Mouse (Mus musculus): ENCODE data around the gene 4930402F06Rik. TPM values are rescaled to one million over a fixed set of nuclear protein-coding genes. Genes with fewer than 3 reads are reported as not detected.

4930402F06Rik gene
- polyA plus RNA-seq, 2 experiments = not detected

DNA sequence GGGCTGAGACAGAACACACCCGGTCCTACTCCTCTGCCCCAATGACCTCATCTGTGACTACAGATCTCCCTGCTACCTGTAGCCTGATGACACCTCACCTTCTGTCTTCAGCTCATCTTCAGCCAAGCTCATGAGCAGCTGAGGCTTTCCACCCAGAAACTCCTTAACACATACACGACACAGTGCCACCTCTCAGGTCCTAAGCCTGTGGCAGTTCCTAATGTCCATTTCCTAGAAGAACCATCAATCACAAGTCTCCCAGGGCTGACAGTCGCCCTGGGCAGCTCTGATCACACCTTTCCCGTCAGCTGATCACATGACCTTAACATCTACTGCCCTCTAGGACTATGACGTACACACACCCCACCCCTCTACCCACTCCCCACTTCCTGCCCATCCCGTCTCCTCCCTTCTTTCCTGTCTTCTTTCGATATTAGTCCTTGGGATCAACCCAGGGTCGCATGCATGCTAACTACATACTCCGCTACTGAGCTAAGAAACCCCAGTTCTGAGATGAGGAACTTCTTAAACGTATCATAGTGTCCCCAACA is 14.7 kb upstream of the 4930402F06Rik start:
- Histone ChIP-seq H3K4me1 (ENCODE audit: control insufficient read depth, insufficient read depth, low read length) (no peaks in the 10 kb centered on the region), H3K36me3 (ENCODE audit: control insufficient read depth, insufficient read depth, low read length) (0 out of 2 replicates have a peak, but pooled peaks cover 2% of the 10 kb centered on the region), H3K27ac (replicated peaks; ENCODE audit: low read depth, low read length) (no peak overlapping the region), H3K27me3 (ENCODE audit: control insufficient read depth, insufficient read depth, low read length) (no peaks in the 10 kb centered on the region), H3K9me3 (ENCODE audit: control insufficient read depth, low read length) (no peaks in the 10 kb centered on the region), H3K4me3 (replicated peaks; ENCODE audit: low read length) (no peak overlapping the region), H3K9ac (ENCODE audit: low read depth, low read length, severe bottlenecking) (no peak overlapping the region), H3K4me2 (replicated peaks; ENCODE audit: low read depth, low read length, severe bottlenecking) (no peak overlapping the region)
- TF ChIP-seq POLR2A (IDR thresholded peaks at IDR 0.05; ENCODE audit: borderline replicate concordance, extremely low read depth, insufficient read depth, insufficient read length) = no peak
- 67% methylated on average over 10 of the region's 10 CpGs for WGBS
- ATAC-seq (ENCODE audit: low FRiP score, low read depth) (no peak), DNase-seq (ENCODE audit: low spot score) (no peak)

DNA sequence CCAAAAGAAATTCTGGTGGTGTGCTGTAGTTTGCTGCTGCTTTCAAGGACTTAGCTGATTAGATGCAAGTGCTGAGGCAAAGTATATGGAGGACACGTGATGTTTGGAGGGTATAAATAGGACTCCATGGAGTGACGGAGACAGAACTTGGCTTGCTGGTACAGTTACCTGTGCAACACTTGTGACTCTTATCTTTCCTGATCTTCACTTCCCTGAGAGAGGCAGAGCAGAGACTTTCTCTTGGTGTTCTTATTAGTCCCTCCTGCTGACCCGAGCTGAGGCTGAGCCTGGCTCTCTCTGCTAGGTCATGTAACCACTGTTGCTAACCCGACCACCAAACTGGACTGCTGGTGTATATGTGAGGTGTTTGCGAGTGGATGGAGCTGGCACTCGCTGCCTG is 12.5 kb upstream of the 4930402F06Rik start:
- H3K27me3 ChIP-seq (ENCODE audit: control insufficient read depth, insufficient read depth, low read length) = no peaks in the 10 kb centered on the region
- no peaks in the 10 kb centered on the region for H3K9me3 ChIP-seq (ENCODE audit: control insufficient read depth, low read length)
- 0 out of 2 replicates have a peak, but pooled peaks cover 2% of the 10 kb centered on the region for H3K36me3 ChIP-seq (ENCODE audit: control insufficient read depth, insufficient read depth, low read length)
- no peak overlapping the region for H3K4me3 ChIP-seq (replicated peaks; ENCODE audit: low read length)
- H3K4me2 ChIP-seq (replicated peaks; ENCODE audit: low read depth, low read length, severe bottlenecking) = no peak overlapping the region
- H3K9ac ChIP-seq (ENCODE audit: low read depth, low read length, severe bottlenecking) = no peak overlapping the region
- no peak overlapping the region for H3K27ac ChIP-seq (replicated peaks; ENCODE audit: low read depth, low read length)
- 81% methylated on average over 6 of the region's 6 CpGs for WGBS
- DNase-seq (ENCODE audit: low spot score) (no peak), ATAC-seq (ENCODE audit: low FRiP score, low read depth) (no peak)
- TF ChIP-seq POLR2A (IDR thresholded peaks at IDR 0.05; ENCODE audit: borderline replicate concordance, extremely low read depth, insufficient read depth, insufficient read length) = no peak
- H3K4me1 ChIP-seq (ENCODE audit: control insufficient read depth, insufficient read depth, low read length) = no peaks in the 10 kb centered on the region

DNA sequence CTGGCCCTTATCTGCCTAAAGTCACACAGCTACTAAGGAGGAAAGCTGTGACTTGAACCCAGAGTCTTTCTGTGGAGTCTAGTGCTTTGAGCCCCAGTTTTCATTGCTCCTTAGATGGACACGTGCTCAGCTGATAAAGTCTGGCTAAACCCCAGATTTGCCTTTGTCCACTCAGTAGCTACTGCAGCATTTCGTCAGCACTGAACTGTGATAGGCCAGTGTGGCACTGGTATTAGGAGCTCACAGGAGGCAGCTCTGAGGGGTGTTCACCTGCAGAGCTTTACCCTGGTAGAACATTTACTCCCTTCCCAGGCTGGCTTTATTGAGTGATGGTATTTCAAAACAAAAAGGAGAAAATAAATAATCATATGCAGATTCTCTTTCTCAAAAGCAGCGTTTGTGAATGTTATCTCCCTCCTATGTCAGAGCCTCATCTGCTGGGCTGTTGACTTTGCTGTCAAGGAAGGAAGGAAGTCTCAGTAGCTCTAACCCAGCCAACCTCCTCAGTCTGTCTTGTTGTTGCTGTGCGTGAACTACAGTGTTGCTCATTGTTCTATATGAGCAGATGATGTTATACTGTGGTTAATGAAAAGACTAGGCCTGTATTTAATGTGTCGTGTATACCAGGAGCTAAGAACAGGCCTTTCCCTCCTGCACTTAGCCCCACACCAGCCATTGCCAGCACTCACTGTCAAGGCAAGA is 11.6 kb upstream of the 4930402F06Rik start:
- Histone ChIP-seq H3K27me3 (ENCODE audit: control insufficient read depth, insufficient read depth, low read length) (no peaks in the 10 kb centered on the region), H3K36me3 (ENCODE audit: control insufficient read depth, insufficient read depth, low read length) (0 out of 2 replicates have a peak, but pooled peaks cover 2% of the 10 kb centered on the region), H3K9me3 (ENCODE audit: control insufficient read depth, low read length) (no peaks in the 10 kb centered on the region), H3K4me2 (replicated peaks; ENCODE audit: low read depth, low read length, severe bottlenecking) (no peak overlapping the region), H3K4me3 (replicated peaks; ENCODE audit: low read length) (no peak overlapping the region), H3K27ac (replicated peaks; ENCODE audit: low read depth, low read length) (no peak overlapping the region), H3K9ac (ENCODE audit: low read depth, low read length, severe bottlenecking) (no peak overlapping the region), H3K4me1 (ENCODE audit: control insufficient read depth, insufficient read depth, low read length) (no peaks in the 10 kb centered on the region)
- TF ChIP-seq POLR2A (IDR thresholded peaks at IDR 0.05; ENCODE audit: borderline replicate concordance, extremely low read depth, insufficient read depth, insufficient read length) = no peak
- WGBS = 82% methylated on average over 5 of the region's 5 CpGs
- ATAC-seq (ENCODE audit: low FRiP score, low read depth) (no peak), DNase-seq (ENCODE audit: low spot score) (no peak)

DNA sequence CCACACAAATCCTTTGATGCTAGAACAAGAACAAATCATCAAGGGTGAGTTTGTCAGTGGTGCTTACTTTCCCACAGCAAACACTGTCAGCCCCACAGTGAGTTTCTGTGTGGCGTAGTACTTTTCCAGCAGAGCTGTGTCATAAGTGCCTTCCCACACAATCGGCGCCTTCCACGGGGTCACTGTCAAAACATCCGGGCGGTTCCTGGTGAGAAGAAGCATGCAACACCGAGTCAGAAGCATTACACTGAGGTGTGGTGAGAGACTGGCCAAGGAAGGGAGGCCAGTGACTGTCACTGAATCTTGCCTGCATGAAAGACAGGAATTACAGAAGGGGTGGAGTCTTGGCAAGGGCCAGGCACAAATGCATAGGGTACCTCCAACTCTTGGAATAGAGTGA is 10.9 kb upstream of the 4930402F06Rik start:
- ATAC-seq (ENCODE audit: low FRiP score, low read depth) = no peak
- WGBS = 86% methylated on average over 7 of the region's 7 CpGs
- no peak for TF ChIP-seq POLR2A (IDR thresholded peaks at IDR 0.05; ENCODE audit: borderline replicate concordance, extremely low read depth, insufficient read depth, insufficient read length)

DNA sequence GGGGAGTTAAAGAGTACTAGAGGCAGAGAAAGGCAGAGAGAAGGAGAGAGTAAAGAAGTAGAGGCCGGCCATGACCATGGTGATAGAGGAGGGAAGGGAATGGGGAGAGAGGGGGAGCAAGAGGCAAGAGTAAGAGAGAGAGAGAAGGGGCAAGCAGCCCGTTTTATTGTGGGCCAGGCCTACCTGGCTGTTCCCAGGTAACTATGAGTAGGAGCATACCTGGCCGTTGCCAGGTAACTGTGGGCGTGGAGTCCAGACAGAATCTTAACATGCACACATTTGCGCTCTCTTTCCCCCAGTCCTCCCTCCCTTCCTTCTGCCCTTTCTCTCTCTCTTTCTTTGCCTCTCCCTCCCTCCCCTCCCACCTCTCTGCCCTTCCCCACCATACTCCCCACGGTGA is 10.3 kb upstream of the 4930402F06Rik start:
- Histone ChIP-seq H3K27ac (replicated peaks; ENCODE audit: low read depth, low read length) (no peak overlapping the region), H3K4me2 (replicated peaks; ENCODE audit: low read depth, low read length, severe bottlenecking) (no peak overlapping the region), H3K4me1 (ENCODE audit: control insufficient read depth, insufficient read depth, low read length) (no peaks in the 10 kb centered on the region), H3K4me3 (replicated peaks; ENCODE audit: low read length) (no peak overlapping the region), H3K9ac (ENCODE audit: low read depth, low read length, severe bottlenecking) (no peak overlapping the region), H3K9me3 (ENCODE audit: control insufficient read depth, low read length) (no peaks in the 10 kb centered on the region), H3K36me3 (ENCODE audit: control insufficient read depth, insufficient read depth, low read length) (0 out of 2 replicates have a peak, but pooled peaks cover 4% of the 10 kb centered on the region), H3K27me3 (ENCODE audit: control insufficient read depth, insufficient read depth, low read length) (no peaks in the 10 kb centered on the region)
- WGBS = 80% methylated on average over 6 of the region's 6 CpGs
- TF ChIP-seq POLR2A (IDR thresholded peaks at IDR 0.05; ENCODE audit: borderline replicate concordance, extremely low read depth, insufficient read depth, insufficient read length) = no peak
- no peak for DNase-seq (ENCODE audit: low spot score)
- no peak for ATAC-seq (ENCODE audit: low FRiP score, low read depth)

More for the DNA sequence above, 10.9 kb upstream of the 4930402F06Rik start:
- Histone ChIP-seq H3K4me1 (ENCODE audit: control insufficient read depth, insufficient read depth, low read length) (no peaks in the 10 kb centered on the region), H3K27me3 (ENCODE audit: control insufficient read depth, insufficient read depth, low read length) (no peaks in the 10 kb centered on the region), H3K36me3 (ENCODE audit: control insufficient read depth, insufficient read depth, low read length) (0 out of 2 replicates have a peak, but pooled peaks cover 2% of the 10 kb centered on the region), H3K9me3 (ENCODE audit: control insufficient read depth, low read length) (no peaks in the 10 kb centered on the region), H3K9ac (ENCODE audit: low read depth, low read length, severe bottlenecking) (no peak overlapping the region), H3K4me3 (replicated peaks; ENCODE audit: low read length) (no peak overlapping the region), H3K4me2 (replicated peaks; ENCODE audit: low read depth, low read length, severe bottlenecking) (no peak overlapping the region), H3K27ac (replicated peaks; ENCODE audit: low read depth, low read length) (no peak overlapping the region)
- no peak for DNase-seq (ENCODE audit: low spot score)

All from limb, embryonic 14.5 days (tissue).